Mouse (Mus musculus): Measurements from ENCODE around the gene Trim33.

GRCm38 (mm10) chr3:103346658-103347057 lies 67.6 kb downstream of the Trim33 start:
- TF ChIP-seq CTCF (IDR thresholded peaks at IDR 0.05; ENCODE audit: low read depth), result no peak
- no peak for TF ChIP-seq EP300 (IDR thresholded peaks at IDR 0.05; ENCODE audit: low read depth)

Data from liver, postnatal 0 days (tissue).